ENCODE assay signal across 17 mouse cellular contexts in the genomic region with DNA sequence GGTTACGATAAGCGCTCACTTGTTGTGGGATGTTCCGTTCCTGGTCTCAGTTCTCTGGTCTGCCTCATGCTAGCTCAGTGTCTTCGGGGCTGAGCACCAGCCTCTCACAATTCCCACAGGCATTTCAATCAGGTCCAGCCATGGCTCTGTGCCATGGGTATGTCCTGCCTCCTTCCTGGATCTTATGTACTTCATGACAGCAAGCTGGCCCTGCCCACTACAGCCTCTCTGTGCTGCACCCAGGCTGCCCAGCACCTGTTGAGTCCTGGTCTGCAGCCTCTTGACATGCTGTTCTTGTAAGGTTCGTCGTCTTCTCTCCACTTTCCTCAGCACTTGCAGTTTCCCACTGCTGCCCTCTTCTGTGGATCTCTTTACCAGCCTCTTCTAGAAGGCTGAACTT.
DNase-seq lines count a peak whose midpoint lies in the region; ATAC-seq and TF ChIP-seq lines count a peak whose summit lies in the region.
"Had no signal": no experiment of that assay in that cellular context is flagged by ENCODE, and none has a peak within 500 bp of the region (broad histone marks: within the 10 kb centered on the region; RNA-seq: fewer than 3 reads in every experiment).

No protein-coding gene starts in this region.

- no peak for TF ChIP-seq EP300 in heart, postnatal 0 days (IDR thresholded peaks at IDR 0.05; ENCODE audit: low read depth)

- no peaks in the 10 kb centered on the region for H3K36me3 ChIP-seq in forebrain, postnatal 0 days (ENCODE audit: insufficient read depth)
- no peaks in the 10 kb centered on the region for H3K36me3 ChIP-seq in forebrain, embryonic 15.5 days
- 0 out of 2 replicates have a peak, but pooled peaks cover 7% of the 10 kb centered on the region for H3K36me3 ChIP-seq in heart, embryonic 15.5 days
- peaks cover 12% of the 10 kb centered on the region; the same call in 1 of the 2 replicates for H3K36me3 ChIP-seq in heart, postnatal 0 days (replicated peaks; ENCODE audit: control insufficient read depth, insufficient read depth, low read length)
- H3K36me3 ChIP-seq: hindbrain, embryonic 15.5 days had no signal

- no peak for DNase-seq in forebrain, postnatal 0 days
- DNase-seq in heart, adult 18-20 months, result no peak
- peak; percentile 21 to 26 for DNase-seq in left cerebral cortex, postnatal 25 days (ENCODE audit: low spot score in 2 of 2)
- no peak for DNase-seq in left cerebral cortex, adult 9 months (ENCODE audit: low spot score in 2 of 2)
- no peak for DNase-seq in heart, postnatal 0 days (ENCODE audit: low spot score)
- DNase-seq in ovary, postnatal 10 days (ENCODE audit: low spot score), result no peak
- DNase-seq: adrenal gland, postnatal 36 days; cerebellum, adult 11-12 months; embryo, embryonic 11 days; layer of hippocampus, adult 9-11 months; right cerebral cortex, postnatal 4 days; thymus, postnatal 25 days had no signal

- no peak overlapping the region for H3K4me3 ChIP-seq in forebrain, postnatal 0 days (ENCODE audit: low read depth, low read length)
- no peak overlapping the region for H3K4me3 ChIP-seq in forebrain, embryonic 15.5 days
- H3K4me3 ChIP-seq in heart, embryonic 15.5 days, result no peak overlapping the region
- no peak overlapping the region for H3K4me3 ChIP-seq in heart, postnatal 0 days (ENCODE audit: low read depth, low read length)
- H3K4me3 ChIP-seq: erythroblast, embryonic 14.5 days; hindbrain, embryonic 15.5 days; limb, embryonic 12.5 days had no signal

- H3K27ac ChIP-seq in forebrain, postnatal 0 days (ENCODE audit: low read depth, low read length), result no peak overlapping the region
- H3K27ac ChIP-seq in forebrain, embryonic 15.5 days (replicated peaks), result no peak overlapping the region
- no peak overlapping the region for H3K27ac ChIP-seq in heart, embryonic 15.5 days
- no peak overlapping the region for H3K27ac ChIP-seq in heart, postnatal 0 days (ENCODE audit: low read depth)
- H3K27ac ChIP-seq: hindbrain, embryonic 15.5 days; limb, embryonic 12.5 days had no signal

- intact Hi-C loops in left cerebral cortex, postnatal 25 days (cut with DNase I), result no loop called here

- no peak for ATAC-seq in forebrain, postnatal 0 days
- no peak for ATAC-seq in forebrain, embryonic 15.5 days (replicated peaks)
- 0 out of 2 replicates have a peak, but pooled peaks have one; percentile 36 for ATAC-seq in heart, embryonic 15.5 days (replicated peaks; ENCODE audit: insufficient number of reproducible peaks, insufficient read depth, low FRiP score, low read depth)
- peak; percentile 41; the same call in 1 of the 2 replicates for ATAC-seq in heart, postnatal 0 days (ENCODE audit: insufficient read depth, low read depth)

- no peaks in the 10 kb centered on the region for H3K27me3 ChIP-seq in forebrain, postnatal 0 days (ENCODE audit: insufficient read depth, low read length)
- no peaks in the 10 kb centered on the region for H3K27me3 ChIP-seq in forebrain, embryonic 15.5 days
- H3K27me3 ChIP-seq in heart, embryonic 15.5 days, result no peaks in the 10 kb centered on the region; the same call in 1 of the 2 replicates
- H3K27me3 ChIP-seq in heart, postnatal 0 days (ENCODE audit: control insufficient read depth, insufficient read depth, low read length), result no peaks in the 10 kb centered on the region
- H3K27me3 ChIP-seq: hindbrain, embryonic 15.5 days; limb, embryonic 12.5 days had no signal

- no peaks in the 10 kb centered on the region for H3K4me1 ChIP-seq in forebrain, postnatal 0 days (ENCODE audit: insufficient read depth)
- H3K4me1 ChIP-seq in forebrain, embryonic 15.5 days, result no peaks in the 10 kb centered on the region
- H3K4me1 ChIP-seq in heart, embryonic 15.5 days (replicated peaks), result peaks cover 6% of the 10 kb centered on the region
- H3K4me1 ChIP-seq in heart, postnatal 0 days (ENCODE audit: control insufficient read depth, insufficient read depth), result no peaks in the 10 kb centered on the region
- H3K4me1 ChIP-seq: hindbrain, embryonic 15.5 days; limb, embryonic 12.5 days had no signal

- H3K9me3 ChIP-seq in forebrain, postnatal 0 days (ENCODE audit: low read length), result no peaks in the 10 kb centered on the region
- H3K9me3 ChIP-seq in forebrain, embryonic 15.5 days, result no peaks in the 10 kb centered on the region
- H3K9me3 ChIP-seq in heart, embryonic 15.5 days (replicated peaks), result no peaks in the 10 kb centered on the region
- H3K9me3 ChIP-seq in heart, postnatal 0 days (replicated peaks; ENCODE audit: control insufficient read depth, low read length), result no peaks in the 10 kb centered on the region
- H3K9me3 ChIP-seq: hindbrain, embryonic 15.5 days; limb, embryonic 12.5 days had no signal

- no peak overlapping the region for H3K4me2 ChIP-seq in forebrain, postnatal 0 days (ENCODE audit: low read depth)
- no peak overlapping the region for H3K4me2 ChIP-seq in forebrain, embryonic 15.5 days (replicated peaks)
- no peak overlapping the region for H3K4me2 ChIP-seq in heart, embryonic 15.5 days
- H3K4me2 ChIP-seq in heart, postnatal 0 days (ENCODE audit: low read depth, low read length), result no peak overlapping the region
- H3K4me2 ChIP-seq: hindbrain, embryonic 15.5 days; limb, embryonic 12.5 days had no signal

- TF ChIP-seq CTCF in forebrain, postnatal 0 days (IDR thresholded peaks at IDR 0.05; ENCODE audit: low read depth), result peak; percentile 24
- TF ChIP-seq CTCF in heart, postnatal 0 days (IDR thresholded peaks at IDR 0.05; ENCODE audit: low read depth), result peak; percentile 7; the same call in 1 of the 2 replicates

- no peak overlapping the region for H3K9ac ChIP-seq in forebrain, postnatal 0 days
- no peak overlapping the region for H3K9ac ChIP-seq in forebrain, embryonic 15.5 days (replicated peaks)
- no peak overlapping the region for H3K9ac ChIP-seq in heart, embryonic 15.5 days
- no peak overlapping the region for H3K9ac ChIP-seq in heart, postnatal 0 days (replicated peaks; ENCODE audit: low read depth, low read length)
- H3K9ac ChIP-seq: hindbrain, embryonic 15.5 days; limb, embryonic 12.5 days had no signal

- WGBS in forebrain, postnatal 0 days, result 92% methylated on average over 6 of the region's 6 CpGs
- 89% methylated on average over 6 of the region's 6 CpGs for WGBS in forebrain, embryonic 15.5 days
- 67% methylated on average over 6 of the region's 6 CpGs for WGBS in heart, embryonic 15.5 days
- 57% methylated on average over 6 of the region's 6 CpGs for WGBS in heart, postnatal 0 days

Comparison
In these comparisons a context has a peak if more than half of its experiments do, and no peak if none do; other contexts are left out.
1. DNase-seq: peak in left cerebral cortex, postnatal 25 days (2 of 2); none in forebrain, postnatal 0 days (single experiment), heart, adult 18-20 months (0 of 2), left cerebral cortex, adult 9 months (0 of 2), heart, postnatal 0 days (single experiment) and ovary, postnatal 10 days (single experiment).
2. ATAC-seq: peak in heart, embryonic 15.5 days (single experiment) and heart, postnatal 0 days (single experiment); none in forebrain, postnatal 0 days (single experiment) and forebrain, embryonic 15.5 days (single experiment).